Mouse (Mus musculus) MEL (cell line): ENCODE results near the gene Sp2. TPM values are rescaled to one million over a fixed set of nuclear protein-coding genes. Genes with fewer than 3 reads are reported as not detected.

Experiments
- DNase-seq: peaks from one replicate; pipeline ENCODE4 v3.0.0; 2011; ENCODE audit warnings: low read depth, low spot score
- H3K27ac ChIP-seq: 2 replicates; pipeline ENCODE4 v1.5.1; 2012; ENCODE audit warnings: low read depth, mild to moderate bottlenecking, control low read depth, low read length, moderate library complexity; ENCODE audit not compliant: control insufficient read depth
- H3K27me3 ChIP-seq, 2 experiments: fragments of 150-350 bp in 1 of 2; sonication (generic) in 1 of 2; 2 replicates each; pipeline ENCODE4 v1.6.1; 2012; ENCODE audit warnings: low read length in 2 of 2, mild to moderate bottlenecking in 2 of 2, improper control_type of control experiment in 1 of 2, moderate library complexity in 1 of 2; ENCODE audit not compliant: insufficient read depth in 2 of 2, control insufficient read depth in 1 of 2
- H3K36me3 ChIP-seq, 2 experiments: 2 replicates each; pipeline ENCODE4 v1.6.1; 2012 to 2014; ENCODE audit warnings: low read length in 2 of 2, improper control_type of control experiment in 1 of 2, inconsistent platforms in 1 of 2, mild to moderate bottlenecking in 1 of 2; ENCODE audit not compliant: insufficient read depth in 2 of 2, control insufficient read depth in 1 of 2
- H3K4me1 ChIP-seq, 2 experiments: fragments of 150-350 bp in 1 of 2; sonication (generic) in 1 of 2; 2 replicates each; pipeline ENCODE4 v1.6.1; 2012; ENCODE audit warnings: low read length in 2 of 2, improper control_type of control experiment in 1 of 2, mild to moderate bottlenecking in 1 of 2; ENCODE audit not compliant: insufficient read depth in 2 of 2, control insufficient read depth in 1 of 2
- H3K4me3 ChIP-seq, 2 experiments: fragments of 150-350 bp in 1 of 2; sonication (generic) in 1 of 2; 2 replicates each; pipeline ENCODE4 v1.5.1; 2012; ENCODE audit warnings: low read depth in 2 of 2, low read length in 2 of 2, mild to moderate bottlenecking in 2 of 2, moderate library complexity in 2 of 2, control low read depth in 1 of 2, improper control_type of control experiment in 1 of 2; ENCODE audit not compliant: control insufficient read depth in 1 of 2, insufficient read depth in 1 of 2
- H3K79me2 ChIP-seq: 2 replicates; pipeline ENCODE4 v1.6.1; 2012; ENCODE audit warnings: mild to moderate bottlenecking, low read length, moderate library complexity; ENCODE audit not compliant: control insufficient read depth, poor library complexity, insufficient read depth
- H3K9ac ChIP-seq: 2 replicates; pipeline ENCODE4 v1.6.1; 2012; ENCODE audit warnings: low read depth, mild to moderate bottlenecking, control low read depth, low read length, moderate library complexity; ENCODE audit not compliant: control insufficient read depth, poor library complexity, severe bottlenecking
- H3K9me3 ChIP-seq: fragments of 150-350 bp; sonication (generic); replicated peaks from 2 replicates; pipeline ENCODE4 v1.6.1; 2012; ENCODE audit warnings: mild to moderate bottlenecking, low read length, improper control_type of control experiment, moderate library complexity; ENCODE audit not compliant: insufficient read depth
- BHLHE40 ChIP-seq: IDR thresholded peaks from 2 replicates; pipeline ENCODE4 v1.6.1; 2012; ENCODE audit warnings: low read depth, mild to moderate bottlenecking, inconsistent platforms, low read length, improper control_type of control experiment, borderline replicate concordance
- CHD1 ChIP-seq: IDR thresholded peaks from 2 replicates; pipeline ENCODE4 v1.6.1; 2012; ENCODE audit warnings: low read depth, mild to moderate bottlenecking, inconsistent platforms, low read length, improper control_type of control experiment
- CHD2 ChIP-seq: IDR thresholded peaks from 2 replicates; pipeline ENCODE4 v1.6.1; 2011; ENCODE audit warnings: low read length, improper control_type of control experiment
- CTCF ChIP-seq, 3 experiments: IDR thresholded peaks in 2 of 3; conservative IDR thresholded peaks in 1 of 3; 2 replicates each; pipeline ENCODE4 v1.5.1; 2011 to 2012; ENCODE audit warnings: low read length in 3 of 3, low read depth in 2 of 3, mild to moderate bottlenecking in 2 of 3, improper control_type of control experiment in 1 of 3, inconsistent platforms in 1 of 3, mixed read lengths in 1 of 3, moderate library complexity in 1 of 3; ENCODE audit not compliant: control insufficient read depth in 1 of 3, insufficient read depth in 1 of 3, poor library complexity in 1 of 3, severe bottlenecking in 1 of 3
- E2F4 ChIP-seq: IDR thresholded peaks from 2 replicates; pipeline ENCODE4 v1.6.1; 2011; ENCODE audit warnings: low read depth, low read length, improper control_type of control experiment, borderline replicate concordance
- ELF1 ChIP-seq: IDR thresholded peaks from 2 replicates; pipeline ENCODE4 v1.6.1; 2014; ENCODE audit warnings: low read depth, mild to moderate bottlenecking, inconsistent platforms, low read length, improper control_type of control experiment, moderate library complexity
- EP300 ChIP-seq, 2 experiments: IDR thresholded peaks; 2 replicates each; pipeline ENCODE4 v1.6.1; 2011; ENCODE audit warnings: improper control_type of control experiment in 2 of 2, low read length in 2 of 2, low read depth in 1 of 2, mild to moderate bottlenecking in 1 of 2
- ETS1 ChIP-seq: IDR thresholded peaks from 2 replicates; pipeline ENCODE4 v1.6.1; 2012; ENCODE audit warnings: low read depth, mild to moderate bottlenecking, inconsistent platforms, low read length, improper control_type of control experiment, moderate library complexity
- GABPA ChIP-seq: IDR thresholded peaks from 2 replicates; pipeline ENCODE4 v1.6.1; 2012; ENCODE audit warnings: low read depth, mild to moderate bottlenecking, inconsistent platforms, low read length, improper control_type of control experiment, moderate library complexity
- GATA1 ChIP-seq: IDR thresholded peaks from 2 replicates; pipeline ENCODE4 v1.6.1; 2011; ENCODE audit warnings: low read depth, low read length, improper control_type of control experiment
- HCFC1 ChIP-seq: IDR thresholded peaks from 2 replicates; pipeline ENCODE4 v1.6.1; 2012; ENCODE audit warnings: low read depth, mild to moderate bottlenecking, inconsistent platforms, low read length, improper control_type of control experiment, moderate library complexity
- JUND ChIP-seq: IDR thresholded peaks from 2 replicates; pipeline ENCODE4 v1.6.1; 2011; ENCODE audit warnings: low read depth, mild to moderate bottlenecking, improper control_type of control experiment, low read length
- KAT2A ChIP-seq: conservative IDR thresholded peaks from 2 replicates; pipeline ENCODE4 v1.6.1; 2012; ENCODE audit warnings: low read depth, low read length, improper control_type of control experiment, inconsistent platforms
- MAFK ChIP-seq: IDR thresholded peaks from 2 replicates; pipeline ENCODE4 v1.6.1; 2011; ENCODE audit warnings: low read depth, mild to moderate bottlenecking, low read length, improper control_type of control experiment, borderline replicate concordance
- MEF2A ChIP-seq: IDR thresholded peaks from 2 replicates; pipeline ENCODE4 v1.6.1; 2014; ENCODE audit warnings: low read depth, mild to moderate bottlenecking, inconsistent platforms, low read length, improper control_type of control experiment; ENCODE audit not compliant: poor library complexity, insufficient replicate concordance, severe bottlenecking; ENCODE audit errors: extremely low read depth
- MXI1 ChIP-seq: IDR thresholded peaks from 2 replicates; pipeline ENCODE4 v1.6.1; 2011; ENCODE audit warnings: mild to moderate bottlenecking, low read depth, low read length, improper control_type of control experiment
- MYB ChIP-seq: IDR thresholded peaks from 2 replicates; pipeline ENCODE4 v1.6.1; 2011; ENCODE audit warnings: mild to moderate bottlenecking, low read depth, low read length, improper control_type of control experiment
- MYC ChIP-seq: IDR thresholded peaks from 2 replicates; pipeline ENCODE4 v1.6.1; 2011; ENCODE audit warnings: low read depth, mild to moderate bottlenecking, low read length, improper control_type of control experiment, moderate library complexity
- POLR2A ChIP-seq, 2 experiments: IDR thresholded peaks; 2 replicates each; pipeline ENCODE4 v1.6.1; 2011 to 2012; ENCODE audit warnings: low read length in 2 of 2, mild to moderate bottlenecking in 2 of 2, control low read depth in 1 of 2, improper control_type of control experiment in 1 of 2, low read depth in 1 of 2, moderate library complexity in 1 of 2; ENCODE audit not compliant: control insufficient read depth in 1 of 2, insufficient read depth in 1 of 2, poor library complexity in 1 of 2
- POLR2AphosphoS2 ChIP-seq: IDR thresholded peaks from 2 replicates; pipeline ENCODE4 v1.6.1; 2011; ENCODE audit warnings: low read length, improper control_type of control experiment
- POLR2AphosphoS5 ChIP-seq: IDR thresholded peaks from 2 replicates; pipeline ENCODE4 v1.6.1; 2012; ENCODE audit warnings: low read depth, borderline replicate concordance, mild to moderate bottlenecking, inconsistent platforms, low read length, moderate library complexity, mixed read lengths
- RAD21 ChIP-seq: IDR thresholded peaks from 2 replicates; pipeline ENCODE4 v1.6.1; 2011; ENCODE audit warnings: mild to moderate bottlenecking, low read depth, low read length, improper control_type of control experiment
- RCOR1 ChIP-seq: IDR thresholded peaks from 2 replicates; pipeline ENCODE4 v1.6.1; 2012; ENCODE audit warnings: low read depth, mild to moderate bottlenecking, inconsistent platforms, low read length, improper control_type of control experiment
- SIN3A ChIP-seq: IDR thresholded peaks from 2 replicates; pipeline ENCODE4 v1.6.1; 2012; ENCODE audit warnings: low read length, improper control_type of control experiment, inconsistent platforms
- SMC3 ChIP-seq: IDR thresholded peaks from 2 replicates; pipeline ENCODE4 v1.6.1; 2011; ENCODE audit warnings: low read depth, low read length, improper control_type of control experiment
- TAL1 ChIP-seq: IDR thresholded peaks from 2 replicates; pipeline ENCODE4 v1.6.1; 2012; ENCODE audit warnings: mild to moderate bottlenecking, inconsistent platforms, low read length, moderate library complexity, mixed read lengths
- TBP ChIP-seq: IDR thresholded peaks from 2 replicates; pipeline ENCODE4 v1.8.0; 2011; ENCODE audit warnings: low read depth, low read length, improper control_type of control experiment
- TCF12 ChIP-seq: IDR thresholded peaks from 2 replicates; pipeline ENCODE4 v1.6.1; 2014; ENCODE audit warnings: low read depth, mild to moderate bottlenecking, inconsistent platforms, low read length, improper control_type of control experiment, moderate library complexity
- USF2 ChIP-seq, 2 experiments: IDR thresholded peaks; 2 replicates each; pipeline ENCODE4 v1.6.1; 2011 to 2012; ENCODE audit warnings: improper control_type of control experiment in 2 of 2, low read length in 2 of 2, borderline replicate concordance in 1 of 2, inconsistent platforms in 1 of 2, low read depth in 1 of 2, mild to moderate bottlenecking in 1 of 2; ENCODE audit not compliant: insufficient read depth in 1 of 2
- ZC3H11A ChIP-seq: IDR thresholded peaks from 2 replicates; pipeline ENCODE4 v1.6.1; 2012; ENCODE audit warnings: low read depth, mild to moderate bottlenecking, inconsistent platforms, low read length, improper control_type of control experiment
- ZMIZ1 ChIP-seq: IDR thresholded peaks from 2 replicates; pipeline ENCODE4 v1.6.1; 2012; ENCODE audit warnings: low read depth, mild to moderate bottlenecking, inconsistent platforms, low read length, improper control_type of control experiment, moderate library complexity
- polyA plus RNA-seq, 2 experiments: library from polyadenylated mRNA; stranded (reverse) in 1 of 2; unstranded in 1 of 2; fragments of >175 nt in 1 of 2; fragments of >200 nt in 1 of 2; gene quantifications; 2 replicates each; pipeline versions ENCODE4 v1.2.1 to v1.2.4; 2012; ENCODE audit warnings: low replicate concordance in 2 of 2, low read depth in 1 of 2; ENCODE audit not compliant: insufficient read length in 2 of 2, insufficient read depth in 1 of 2, missing spikeins in 1 of 2
- total RNA-seq: library from RNA; depleted of rRNA; stranded (reverse); fragments of 300-350 nt; gene quantifications from 2 replicates; pipeline ENCODE4 v1.2.3, GENCODE M21; 2012

Gene Sp2
- total and polyA plus RNA-seq, 3 experiments = 1.4 to 20.3 TPM; not detected in 1

GRCm38 (mm10) chr11:97029686-97030417, 47.1 kb upstream of the Sp2 start, which contains the start of gene Scrn2 (continued):
- TF ChIP-seq GABPA = no peak
- TF ChIP-seq SMC3 = peak; percentile 76
- TF ChIP-seq KAT2A = peak; percentile 25; the same call in 1 of the 2 replicates
- no peak for TF ChIP-seq MAFK
- peak; percentile 77 for TF ChIP-seq HCFC1
- peak; percentile 99 for TF ChIP-seq GATA1
- TF ChIP-seq SIN3A = peak; percentile 83
- peak; percentile 35; the same call in 1 of the 2 replicates for TF ChIP-seq ETS1
- TF ChIP-seq ZMIZ1 = no peak
- TF ChIP-seq POLR2A (IDR thresholded peaks at IDR 0.05; ENCODE audit: control insufficient read depth in 1 of 2, insufficient read depth in 1 of 2, low read depth in 1 of 2, low read length in 2 of 2, poor library complexity in 1 of 2) = peak in 1 of 2 experiments; percentile 71; a peak in 2 of 4 replicates
- no peak for TF ChIP-seq MEF2A
- TF ChIP-seq, all 39 proteins: peak for 23

DNA sequence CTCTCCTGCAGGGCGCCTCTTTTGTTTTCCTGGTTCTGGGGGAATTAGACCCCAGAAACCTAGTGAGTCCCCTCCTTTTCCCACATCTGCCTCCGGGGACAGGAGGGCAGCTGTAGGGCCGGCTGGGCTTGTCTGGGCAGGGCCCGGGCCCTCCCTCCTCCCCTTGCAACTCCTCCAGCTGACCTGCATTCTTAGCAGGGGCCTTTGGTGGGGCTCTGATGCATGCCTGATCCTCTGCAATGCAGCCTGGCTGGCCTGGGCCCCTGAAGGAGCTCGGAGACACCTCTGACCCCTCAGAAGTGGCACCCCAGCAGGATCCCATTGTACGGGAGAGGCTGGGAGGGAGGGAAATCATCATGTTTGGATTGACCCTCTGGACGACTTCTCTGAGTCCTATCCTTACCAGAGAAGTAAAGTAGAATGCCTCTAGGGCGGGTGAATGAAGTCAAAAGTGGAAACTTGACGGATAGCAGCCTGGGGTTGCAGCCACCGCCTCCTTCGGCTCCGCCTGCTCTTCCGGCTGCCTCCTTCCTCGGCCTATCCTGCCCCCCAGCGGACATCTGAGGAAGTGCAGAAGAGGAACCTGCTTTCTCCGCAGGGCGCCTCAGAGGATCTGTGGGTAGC, 43.1 kb upstream of the Sp2 start:
- peak; percentile 96 for DNase-seq
- Histone ChIP-seq H3K36me3 (peaks cover 0 to 8% of the 10 kb centered on the region in 2 experiments; a peak in 2 of 4 replicates), H3K4me1 (peaks cover 5 to 18% of the 10 kb centered on the region in 2 experiments), H3K27me3 (peaks cover 0 to 5% of the 10 kb centered on the region in 2 experiments), H3K4me3 (peak overlapping the region; percentile 67 to 74), H3K27ac (peak overlapping the region; percentile 28), H3K9ac (peak overlapping the region; percentile 76), H3K79me2 (peaks cover 6% of the 10 kb centered on the region), H3K9me3 (no peaks in the 10 kb centered on the region)
- no peak for TF ChIP-seq GABPA
- no peak for TF ChIP-seq CHD1
- TF ChIP-seq SIN3A = peak; percentile 82
- peak; percentile 62; the same call in 1 of the 2 replicates for TF ChIP-seq TCF12
- TF ChIP-seq RAD21 = peak; percentile 99
- peak; percentile 92 to 100 (median 99) for TF ChIP-seq CTCF (IDR thresholded peaks at IDR 0.05 in 2 of 3, conservative IDR thresholded peaks at IDR 0.05 in 1 of 3; ENCODE audit: control insufficient read depth in 1 of 3, insufficient read depth in 1 of 3, low read depth in 2 of 3, low read length in 3 of 3, poor library complexity in 1 of 3, severe bottlenecking in 1 of 3)
- peak; percentile 74 for TF ChIP-seq HCFC1
- peak; percentile 90 for TF ChIP-seq ELF1
- TF ChIP-seq ETS1 = peak; percentile 38; the same call in 1 of the 2 replicates
- no peak for TF ChIP-seq POLR2AphosphoS2
- peak; percentile 25; the same call in 1 of the 2 replicates for TF ChIP-seq MEF2A
- TF ChIP-seq MXI1 = peak; percentile 83
- TF ChIP-seq JUND = no peak
- peak; percentile 17 to 44; a peak in 2 of 4 replicates for TF ChIP-seq EP300 (IDR thresholded peaks at IDR 0.05; ENCODE audit: low read depth in 1 of 2, low read length in 2 of 2)
- TF ChIP-seq RCOR1 = peak; percentile 64
- TF ChIP-seq MAFK = no peak
- TF ChIP-seq E2F4 = no peak
- TF ChIP-seq SMC3 = peak; percentile 99
- TF ChIP-seq GATA1 = no peak
- no peak for TF ChIP-seq USF2 (IDR thresholded peaks at IDR 0.05; ENCODE audit: borderline replicate concordance in 1 of 2, insufficient read depth in 1 of 2, low read depth in 1 of 2, low read length in 2 of 2)
- TF ChIP-seq BHLHE40 = peak; percentile 73
- no peak for TF ChIP-seq TAL1
- TF ChIP-seq ZMIZ1 = no peak; the same call in 1 of the 2 replicates
- TF ChIP-seq ZC3H11A = peak; percentile 97
- no peak for TF ChIP-seq MYB
- no peak for TF ChIP-seq CHD2
- TF ChIP-seq POLR2AphosphoS5 = no peak
- TF ChIP-seq TBP = peak; percentile 44; the same call in 1 of the 2 replicates
- no peak for TF ChIP-seq MYC
